Mouse (Mus musculus): Measurements from ENCODE around the gene 1700025G04Rik.

- TF ChIP-seq EP300 (optimal IDR thresholded peaks at IDR 0.05) (no peak), CTCF (IDR thresholded peaks at IDR 0.05; ENCODE audit: low read depth) (no peak)
Observed at GRCm38 (mm10) chr1:152065527-152065926, 24.4 kb downstream of the 1700025G04Rik start.
